Mouse (Mus musculus) limb, embryonic 11.5 days (tissue): ENCODE measurements at regions not wholly inside any gene's neighbourhood (a gene's known extent, or its start where the extent isn't known, plus 50 kb on each side); places are given as distances from the start of the nearest gene placed in this dataset.
A peak's percentile ranks its signal among the peaks of the same experiment; 100 is the strongest.

Experiments
- ATAC-seq: fragments of 200-750 bp; cut with Nextera tagmentation; 2 replicates; pipeline ENCODE4 v1.8.0; 2017; ENCODE audit warnings: low read depth; ENCODE audit not compliant: insufficient number of reproducible peaks, low FRiP score, low TSS enrichment
- DNase-seq: peaks from one replicate; pipeline ENCODE4 v3.0.0-alpha.2; 2015; ENCODE audit warnings: low spot score
- H3K27ac ChIP-seq: fragments of 300-500 bp; sonication (generic); replicated peaks from 2 replicates; pipeline ENCODE4 v1.5.1; 2014; ENCODE audit warnings: low read depth, mild to moderate bottlenecking, low read length
- H3K27me3 ChIP-seq: fragments of 300-500 bp; sonication (generic); 2 replicates; pipeline ENCODE4 v1.6.1; 2014; ENCODE audit warnings: mild to moderate bottlenecking, low read length, mixed read lengths; ENCODE audit not compliant: control insufficient read depth, insufficient read depth
- H3K36me3 ChIP-seq: fragments of 300-500 bp; sonication (generic); 2 replicates; pipeline ENCODE4 v1.6.1; 2014; ENCODE audit warnings: mild to moderate bottlenecking, low read length, moderate library complexity, mixed read lengths; ENCODE audit not compliant: control insufficient read depth, insufficient read depth
- H3K4me1 ChIP-seq: fragments of 300-500 bp; sonication (generic); 2 replicates; pipeline ENCODE4 v1.6.1; 2014; ENCODE audit warnings: low read length, mixed read lengths; ENCODE audit not compliant: control insufficient read depth, insufficient read depth
- H3K4me2 ChIP-seq: fragments of 300-500 bp; sonication (generic); 2 replicates; pipeline ENCODE4 v1.6.1; 2014; ENCODE audit warnings: low read depth, mild to moderate bottlenecking, moderate library complexity; ENCODE audit not compliant: severe bottlenecking
- H3K4me3 ChIP-seq: fragments of 300-500 bp; sonication (generic); 2 replicates; pipeline ENCODE4 v1.5.1; 2014; ENCODE audit warnings: low read depth, low read length
- H3K9ac ChIP-seq: fragments of 300-500 bp; sonication (generic); 2 replicates; pipeline ENCODE4 v1.6.1; 2014; ENCODE audit warnings: mild to moderate bottlenecking, low read length
- H3K9me3 ChIP-seq: fragments of 300-500 bp; sonication (generic); 2 replicates; pipeline ENCODE4 v1.6.1; 2016; ENCODE audit warnings: low read length; ENCODE audit not compliant: control insufficient read depth
- WGBS: fragments of 180-500 bp; shearing (Covaris S2); extraction: QIAGEN DNeasy Blood & Tissue Kit; methylation state at CpG from one replicate; pipeline ENCODE4 v1.1.7; 2014; 5-methylcytosine and 5-hydroxymethylcytosine counted together

GRCm38 (mm10) chr10:126646587-126646986 is 254.6 kb downstream of the Atp23 start:
- Histone ChIP-seq H3K4me3 (no peak overlapping the region), H3K4me2 (no peak overlapping the region), H3K27me3 (no peaks in the 10 kb centered on the region), H3K9me3 (no peaks in the 10 kb centered on the region), H3K36me3 (no peaks in the 10 kb centered on the region), H3K4me1 (no peaks in the 10 kb centered on the region), H3K27ac (no peak overlapping the region), H3K9ac (no peak overlapping the region)
- 48% methylated on average over 4 of the region's 4 CpGs for WGBS
- DNase-seq (no peak), ATAC-seq (no peak)

DNA sequence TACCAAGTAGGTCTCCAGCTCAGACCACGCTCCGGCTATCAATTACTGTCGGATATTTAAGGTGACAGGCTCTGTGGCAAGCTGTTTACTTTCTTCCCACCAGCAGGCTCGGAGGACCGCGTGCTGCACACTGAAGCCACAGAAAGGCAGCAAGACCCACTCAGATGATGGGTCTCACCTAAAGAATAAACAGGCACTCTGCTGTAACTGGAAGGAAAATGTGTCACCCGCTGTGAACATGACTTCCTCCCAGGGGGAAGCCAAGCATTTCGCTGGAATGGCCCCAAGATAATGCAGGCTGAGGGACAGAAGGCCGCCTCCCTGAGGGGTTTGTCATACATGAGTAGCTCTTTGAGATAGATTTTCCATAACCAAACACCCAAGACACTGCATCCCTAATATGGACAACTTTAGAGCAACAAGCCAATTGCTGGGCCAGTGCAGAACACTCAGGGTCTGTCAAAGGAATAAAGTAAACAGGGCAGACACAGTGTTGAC is 259.3 kb downstream of the Atp23 start:
- 44% methylated on average over 9 of the region's 9 CpGs for WGBS
- ATAC-seq (no peak), DNase-seq (no peak)
- Histone ChIP-seq H3K9me3 (no peaks in the 10 kb centered on the region), H3K27ac (no peak overlapping the region), H3K4me3 (no peak overlapping the region), H3K27me3 (no peaks in the 10 kb centered on the region), H3K4me2 (no peak overlapping the region), H3K4me1 (no peaks in the 10 kb centered on the region), H3K36me3 (no peaks in the 10 kb centered on the region), H3K9ac (no peak overlapping the region)

DNA sequence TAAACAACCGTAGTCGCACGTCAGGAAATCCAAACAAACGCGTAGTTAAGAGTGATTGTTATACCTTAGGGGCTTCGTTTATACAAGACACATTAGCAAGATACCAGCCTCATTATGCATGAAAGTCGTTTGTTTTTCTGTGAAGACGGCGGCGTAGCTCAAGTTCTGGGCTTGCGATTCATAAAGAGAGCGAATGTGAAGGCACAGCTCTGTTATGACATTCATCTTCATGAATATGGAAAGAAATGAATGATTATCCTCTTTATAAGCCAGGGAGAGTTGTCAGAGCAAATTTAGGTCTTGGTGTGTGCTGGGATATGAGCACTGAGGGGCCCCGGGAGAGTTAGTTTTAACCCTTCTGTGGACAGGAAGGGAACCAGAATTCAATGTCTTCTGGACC is 266.4 kb downstream of the Atp23 start:
- DNase-seq (no peak), ATAC-seq (no peak)
- Histone ChIP-seq H3K9ac (no peak overlapping the region), H3K9me3 (no peaks in the 10 kb centered on the region), H3K27me3 (no peaks in the 10 kb centered on the region), H3K4me2 (no peak overlapping the region), H3K27ac (no peak overlapping the region), H3K36me3 (no peaks in the 10 kb centered on the region), H3K4me3 (no peak overlapping the region), H3K4me1 (no peaks in the 10 kb centered on the region)
- WGBS, result 64% methylated on average over 13 of the region's 13 CpGs

DNA sequence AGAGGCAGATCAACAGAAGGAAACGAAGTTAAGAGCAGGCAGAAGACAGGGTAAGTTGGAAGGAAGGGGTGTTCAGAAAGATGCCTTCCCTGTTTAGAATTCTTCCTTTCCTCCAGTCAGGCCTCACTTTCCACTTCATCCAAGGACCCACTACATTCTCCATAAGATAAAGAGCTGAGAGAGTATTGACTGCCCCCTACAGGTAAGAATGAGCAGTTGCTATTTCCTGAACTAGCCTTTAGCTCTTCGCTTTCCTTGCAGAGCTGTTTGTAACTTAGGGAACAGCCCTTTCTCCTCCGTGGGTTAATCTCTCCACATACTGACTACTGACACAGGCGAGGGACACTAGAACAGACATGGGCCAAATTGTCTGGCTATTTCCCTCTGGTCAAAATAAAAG is 273.1 kb downstream of the Atp23 start:
- Histone ChIP-seq H3K36me3 (no peaks in the 10 kb centered on the region), H3K4me2 (no peak overlapping the region), H3K27me3 (no peaks in the 10 kb centered on the region), H3K4me1 (no peaks in the 10 kb centered on the region), H3K9me3 (no peaks in the 10 kb centered on the region), H3K27ac (no peak overlapping the region), H3K4me3 (no peak overlapping the region), H3K9ac (no peak overlapping the region)
- 51% methylated on average over 4 of the region's 4 CpGs for WGBS
- DNase-seq (no peak), ATAC-seq (no peak)

DNA sequence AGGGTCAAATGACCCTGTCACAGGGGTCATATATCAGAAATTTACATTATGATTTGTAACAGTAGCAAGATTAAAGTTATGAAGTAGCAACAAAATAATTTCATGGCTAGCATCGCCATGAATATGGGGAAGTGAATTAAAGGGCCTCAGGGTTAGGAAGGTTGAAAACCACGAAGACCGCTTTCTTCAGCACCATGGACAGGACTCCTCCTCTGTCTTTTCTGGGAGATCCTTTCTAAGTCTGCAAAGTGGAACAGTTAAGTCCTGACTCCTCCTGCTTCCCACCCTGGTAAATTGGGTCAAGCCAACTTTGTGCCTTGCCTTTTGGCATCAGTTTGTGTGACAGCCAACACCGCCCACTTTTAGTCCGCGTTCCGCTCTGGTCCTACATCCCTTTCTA is 275.7 kb downstream of the Atp23 start:
- Histone ChIP-seq H3K27ac (no peak overlapping the region), H3K4me3 (no peak overlapping the region), H3K9me3 (no peaks in the 10 kb centered on the region), H3K27me3 (no peaks in the 10 kb centered on the region), H3K36me3 (no peaks in the 10 kb centered on the region), H3K4me2 (no peak overlapping the region), H3K4me1 (no peaks in the 10 kb centered on the region), H3K9ac (no peak overlapping the region)
- DNase-seq (peak; percentile 71), ATAC-seq (no peak)
- 59% methylated on average over 7 of the region's 7 CpGs for WGBS

- H3K4me1 ChIP-seq, result no peaks in the 10 kb centered on the region
- H3K27ac ChIP-seq, result no peak overlapping the region
- DNase-seq (no peak), ATAC-seq (no peak)
- 83% methylated on average over 6 of the region's 6 CpGs for WGBS
- no peak overlapping the region for H3K9ac ChIP-seq
- no peak overlapping the region for H3K4me2 ChIP-seq
- no peaks in the 10 kb centered on the region for H3K9me3 ChIP-seq
- H3K27me3 ChIP-seq, result no peaks in the 10 kb centered on the region
- H3K36me3 ChIP-seq, result no peaks in the 10 kb centered on the region
- H3K4me3 ChIP-seq, result no peak overlapping the region
These were observed 280.4 kb downstream of the Atp23 start for GRCm38 (mm10) chr10:126620802-126621201.

- 45% methylated on average over 10 of the region's 10 CpGs for WGBS
- H3K36me3 ChIP-seq, result no peaks in the 10 kb centered on the region
- no peak overlapping the region for H3K27ac ChIP-seq
- no peak overlapping the region for H3K4me3 ChIP-seq
- DNase-seq, result no peak
- no peaks in the 10 kb centered on the region for H3K4me1 ChIP-seq
- ATAC-seq, result no peak
- no peaks in the 10 kb centered on the region for H3K9me3 ChIP-seq
- H3K9ac ChIP-seq, result no peak overlapping the region
- no peaks in the 10 kb centered on the region for H3K27me3 ChIP-seq
- H3K4me2 ChIP-seq, result no peak overlapping the region
These were observed 281.2 kb downstream of the Atp23 start for GRCm38 (mm10) chr10:126619970-126620369.

- Histone ChIP-seq H3K9me3 (no peaks in the 10 kb centered on the region), H3K36me3 (no peaks in the 10 kb centered on the region), H3K4me2 (no peak overlapping the region), H3K4me3 (no peak overlapping the region), H3K27me3 (no peaks in the 10 kb centered on the region), H3K4me1 (no peaks in the 10 kb centered on the region), H3K27ac (no peak overlapping the region), H3K9ac (no peak overlapping the region)
- no peak for DNase-seq
- no peak for ATAC-seq
- WGBS, result 46% methylated on average over 4 of the region's 4 CpGs
These were observed 288.9 kb downstream of the Atp23 start for GRCm38 (mm10) chr10:126612226-126612625.

GRCm38 (mm10) chr10:126610506-126610905 is 290.6 kb downstream of the Atp23 start:
- no peak overlapping the region for H3K4me3 ChIP-seq
- H3K9ac ChIP-seq, result no peak overlapping the region
- no peaks in the 10 kb centered on the region for H3K9me3 ChIP-seq
- no peaks in the 10 kb centered on the region for H3K27me3 ChIP-seq
- no peak overlapping the region for H3K4me2 ChIP-seq
- ATAC-seq (no peak), DNase-seq (no peak)
- no peaks in the 10 kb centered on the region for H3K36me3 ChIP-seq
- WGBS, result 77% methylated on average over 8 of the region's 8 CpGs
- no peak overlapping the region for H3K27ac ChIP-seq
- H3K4me1 ChIP-seq, result no peaks in the 10 kb centered on the region
